Mouse (Mus musculus) kidney, postnatal 10 days (tissue): ENCODE data around the gene Cd33.

Experiments
- DNase-seq: peaks from one replicate; pipeline ENCODE4 v3.0.0; 2021; ENCODE audit warnings: mixed read lengths

The Cd33 gene

GRCm38 (mm10) chr7:43544225-43544977 lies at the start of gene Cd33:
Cd33 (minus strand) TSS chr7:43544428.
- DNase-seq: no peak

GRCm38 (mm10) chr7:43584790-43585189 lies 40.6 kb upstream of the Cd33 start:
- DNase-seq: no peak

- no peak for DNase-seq
These were observed 36.3 kb upstream of the Cd33 start for GRCm38 (mm10) chr7:43580526-43580925.

- peak; percentile 95 for DNase-seq
These were observed 35.4 kb upstream of the Cd33 start, which contains the start of gene Zfp719 for GRCm38 (mm10) chr7:43579440-43580171. Zfp719 (plus strand) TSS chr7:43579610.

GRCm38 (mm10) chr7:43571216-43571615 lies 27.0 kb upstream of the Cd33 start:
- no peak for DNase-seq

- DNase-seq: no peak
These were observed 19.1 kb upstream of the Cd33 start for GRCm38 (mm10) chr7:43563300-43563699.

GRCm38 (mm10) chr7:43562651-43563070 lies 18.4 kb upstream of the Cd33 start:
- DNase-seq: no peak

- peak; percentile 92 for DNase-seq
These were observed 17.9 kb upstream of the Cd33 start, which contains the start of gene Zfp658 for GRCm38 (mm10) chr7:43562006-43562633. Zfp658 (plus strand) TSS chr7:43562256.

- no peak for DNase-seq
These were observed 12.7 kb upstream of the Cd33 start for GRCm38 (mm10) chr7:43556901-43557300.

GRCm38 (mm10) chr7:43555351-43555750 lies 11.1 kb upstream of the Cd33 start:
- no peak for DNase-seq

GRCm38 (mm10) chr7:43554550-43554949 lies 10.3 kb upstream of the Cd33 start:
- peak; percentile 71 for DNase-seq

GRCm38 (mm10) chr7:43553153-43553552 lies 8.9 kb upstream of the Cd33 start:
- DNase-seq: peak; percentile 18

- no peak for DNase-seq
These were observed 4.0 kb upstream of the Cd33 start for GRCm38 (mm10) chr7:43548206-43548605.

- no peak for DNase-seq
These were observed 3.4 kb upstream of the Cd33 start for GRCm38 (mm10) chr7:43547666-43548065.

- no peak for DNase-seq
These were observed 1.7 kb upstream of the Cd33 start for GRCm38 (mm10) chr7:43545656-43546545.

GRCm38 (mm10) chr7:43538524-43538923 lies 5.7 kb downstream of the Cd33 start:
- no peak for DNase-seq

GRCm38 (mm10) chr7:43532936-43533505 lies 11.2 kb downstream of the Cd33 start:
- DNase-seq: no peak

- no peak for DNase-seq
These were observed 13.9 kb downstream of the Cd33 start for GRCm38 (mm10) chr7:43530216-43530785.

- DNase-seq: no peak
These were observed 18.9 kb downstream of the Cd33 start for GRCm38 (mm10) chr7:43525313-43525712.

GRCm38 (mm10) chr7:43522776-43523175 lies 21.5 kb downstream of the Cd33 start:
- no peak for DNase-seq

- DNase-seq: no peak
These were observed 25.9 kb downstream of the Cd33 start for GRCm38 (mm10) chr7:43518341-43518740.

- no peak for DNase-seq
These were observed 29.2 kb downstream of the Cd33 start for GRCm38 (mm10) chr7:43515076-43515475.
